Mouse (Mus musculus) erythroblast, embryonic 14.5 days (primary cell): ENCODE data around the gene Gadl1. TPM values are rescaled to one million over a fixed set of nuclear protein-coding genes. Genes with fewer than 3 reads are reported as not detected.

Source experiments
- H3K27me3 ChIP-seq: 2 replicates; pipeline ENCODE4 v1.6.1; 2012; ENCODE audit warnings: inconsistent platforms; ENCODE audit not compliant: control insufficient read depth
- H3K36me3 ChIP-seq: 2 replicates; pipeline ENCODE4 v1.6.1; 2012; ENCODE audit warnings: mild to moderate bottlenecking, inconsistent platforms; ENCODE audit not compliant: control insufficient read depth
- H3K4me1 ChIP-seq: 2 replicates; pipeline ENCODE4 v1.6.1; 2012; ENCODE audit warnings: inconsistent platforms; ENCODE audit not compliant: control insufficient read depth
- H3K4me3 ChIP-seq: replicated peaks from 2 replicates; pipeline ENCODE3; 2012; ENCODE audit warnings: moderate library complexity, mild to moderate bottlenecking, inconsistent platforms
- H3K9me3 ChIP-seq: 2 replicates; pipeline ENCODE4 v1.6.1; 2012; ENCODE audit warnings: low read length, inconsistent platforms, mixed read lengths; ENCODE audit not compliant: control insufficient read depth
- GATA1 ChIP-seq: IDR thresholded peaks from 2 replicates; pipeline ENCODE4 v1.6.1; 2012; ENCODE audit warnings: low read length, inconsistent platforms, mixed read lengths
- TAL1 ChIP-seq: IDR thresholded peaks from 3 replicates; pipeline ENCODE4 v1.6.1; 2012; ENCODE audit warnings: low read length, inconsistent platforms, mixed read lengths
- polyA plus RNA-seq: library from polyadenylated mRNA; stranded (reverse); fragments of >175 nt; gene quantifications from 2 replicates; pipeline ENCODE4 v1.2.3, GENCODE M21; 2012

The Gadl1 gene
- polyA plus RNA-seq, 1 experiment, result not detected

- no peak overlapping the region for H3K4me3 ChIP-seq
- H3K9me3 ChIP-seq, result no peaks in the 10 kb centered on the region
- H3K27me3 ChIP-seq, result no peaks in the 10 kb centered on the region
- H3K36me3 ChIP-seq, result no peaks in the 10 kb centered on the region
- TF ChIP-seq GATA1, result no peak
- no peak for TF ChIP-seq TAL1
- H3K4me1 ChIP-seq, result no peaks in the 10 kb centered on the region
Observed at GRCm38 (mm10) chr9:115943577-115944320, 34.5 kb downstream of the Gadl1 start.

GRCm38 (mm10) chr9:115965056-115965455 lies 55.8 kb downstream of the Gadl1 start:
- no peaks in the 10 kb centered on the region for H3K4me1 ChIP-seq
- no peaks in the 10 kb centered on the region for H3K27me3 ChIP-seq
- no peak overlapping the region for H3K4me3 ChIP-seq
- H3K9me3 ChIP-seq, result peaks cover 4% of the 10 kb centered on the region; the same call in 1 of the 2 replicates
- no peaks in the 10 kb centered on the region for H3K36me3 ChIP-seq
- TF ChIP-seq TAL1, result no peak
- no peak for TF ChIP-seq GATA1

- H3K27me3 ChIP-seq, result no peaks in the 10 kb centered on the region
- no peak overlapping the region for H3K4me3 ChIP-seq
- peaks cover 4% of the 10 kb centered on the region; the same call in 1 of the 2 replicates for H3K9me3 ChIP-seq
- H3K36me3 ChIP-seq, result no peaks in the 10 kb centered on the region
- no peaks in the 10 kb centered on the region for H3K4me1 ChIP-seq
- TF ChIP-seq TAL1, result no peak
- TF ChIP-seq GATA1, result no peak
Observed at GRCm38 (mm10) chr9:115966116-115966515, 56.9 kb downstream of the Gadl1 start.

GRCm38 (mm10) chr9:115966746-115967145 lies 57.5 kb downstream of the Gadl1 start:
- no peaks in the 10 kb centered on the region for H3K4me1 ChIP-seq
- H3K4me3 ChIP-seq, result no peak overlapping the region
- no peaks in the 10 kb centered on the region for H3K36me3 ChIP-seq
- no peak for TF ChIP-seq GATA1
- H3K9me3 ChIP-seq, result 0 out of 2 replicates have a peak, but pooled peaks cover 2% of the 10 kb centered on the region
- no peaks in the 10 kb centered on the region for H3K27me3 ChIP-seq

- Histone ChIP-seq H3K4me1 (no peaks in the 10 kb centered on the region), H3K4me3 (no peak overlapping the region), H3K9me3 (0 out of 2 replicates have a peak, but pooled peaks cover 2% of the 10 kb centered on the region), H3K36me3 (no peaks in the 10 kb centered on the region), H3K27me3 (no peaks in the 10 kb centered on the region)
- TF ChIP-seq GATA1, result no peak
- TF ChIP-seq TAL1, result no peak
Observed at GRCm38 (mm10) chr9:115967638-115968037, 58.4 kb downstream of the Gadl1 start.

GRCm38 (mm10) chr9:115976901-115977300 lies 67.6 kb downstream of the Gadl1 start:
- TF ChIP-seq GATA1 (no peak), TAL1 (no peak)
- Histone ChIP-seq H3K36me3 (no peaks in the 10 kb centered on the region), H3K9me3 (peaks cover 7% of the 10 kb centered on the region), H3K4me3 (no peak overlapping the region), H3K4me1 (no peaks in the 10 kb centered on the region), H3K27me3 (no peaks in the 10 kb centered on the region)

- TF ChIP-seq TAL1 (no peak), GATA1 (no peak)
- Histone ChIP-seq H3K36me3 (no peaks in the 10 kb centered on the region), H3K27me3 (no peaks in the 10 kb centered on the region), H3K4me1 (no peaks in the 10 kb centered on the region), H3K9me3 (peaks cover 7% of the 10 kb centered on the region), H3K4me3 (no peak overlapping the region)
Observed at GRCm38 (mm10) chr9:115977598-115978240, 68.5 kb downstream of the Gadl1 start.

GRCm38 (mm10) chr9:115978478-115978877 lies 69.2 kb downstream of the Gadl1 start:
- H3K36me3 ChIP-seq, result no peaks in the 10 kb centered on the region
- H3K9me3 ChIP-seq, result peaks cover 7% of the 10 kb centered on the region
- no peaks in the 10 kb centered on the region for H3K4me1 ChIP-seq
- H3K27me3 ChIP-seq, result no peaks in the 10 kb centered on the region
- H3K4me3 ChIP-seq, result no peak overlapping the region
- no peak for TF ChIP-seq TAL1
- TF ChIP-seq GATA1, result no peak

- Histone ChIP-seq H3K36me3 (no peaks in the 10 kb centered on the region), H3K4me1 (no peaks in the 10 kb centered on the region), H3K9me3 (no peaks in the 10 kb centered on the region), H3K4me3 (no peak overlapping the region), H3K27me3 (no peaks in the 10 kb centered on the region)
- no peak for TF ChIP-seq GATA1
- TF ChIP-seq TAL1, result no peak
Observed at GRCm38 (mm10) chr9:115990661-115991060, 81.4 kb downstream of the Gadl1 start.
